Mouse (Mus musculus) MEL (cell line): Measurements from ENCODE around the gene Gm4353. TPM values are rescaled to one million over a fixed set of nuclear protein-coding genes. Genes with fewer than 3 reads are reported as not detected.

ENCODE experiments used
- DNase-seq: peaks from one replicate; pipeline ENCODE4 v3.0.0; 2011; ENCODE audit warnings: low read depth, low spot score
- H3K27ac ChIP-seq: 2 replicates; pipeline ENCODE4 v1.5.1; 2012; ENCODE audit warnings: low read depth, mild to moderate bottlenecking, control low read depth, low read length, moderate library complexity; ENCODE audit not compliant: control insufficient read depth
- H3K27me3 ChIP-seq, 2 experiments: fragments of 150-350 bp in 1 of 2; sonication (generic) in 1 of 2; 2 replicates each; pipeline ENCODE4 v1.6.1; 2012; ENCODE audit warnings: low read length in 2 of 2, mild to moderate bottlenecking in 2 of 2, improper control_type of control experiment in 1 of 2, moderate library complexity in 1 of 2; ENCODE audit not compliant: insufficient read depth in 2 of 2, control insufficient read depth in 1 of 2
- H3K36me3 ChIP-seq, 2 experiments: 2 replicates each; pipeline ENCODE4 v1.6.1; 2012 to 2014; ENCODE audit warnings: low read length in 2 of 2, improper control_type of control experiment in 1 of 2, inconsistent platforms in 1 of 2, mild to moderate bottlenecking in 1 of 2; ENCODE audit not compliant: insufficient read depth in 2 of 2, control insufficient read depth in 1 of 2
- H3K4me1 ChIP-seq, 2 experiments: fragments of 150-350 bp in 1 of 2; sonication (generic) in 1 of 2; 2 replicates each; pipeline ENCODE4 v1.6.1; 2012; ENCODE audit warnings: low read length in 2 of 2, improper control_type of control experiment in 1 of 2, mild to moderate bottlenecking in 1 of 2; ENCODE audit not compliant: insufficient read depth in 2 of 2, control insufficient read depth in 1 of 2
- H3K4me3 ChIP-seq, 2 experiments: fragments of 150-350 bp in 1 of 2; sonication (generic) in 1 of 2; 2 replicates each; pipeline ENCODE4 v1.5.1; 2012; ENCODE audit warnings: low read depth in 2 of 2, low read length in 2 of 2, mild to moderate bottlenecking in 2 of 2, moderate library complexity in 2 of 2, control low read depth in 1 of 2, improper control_type of control experiment in 1 of 2; ENCODE audit not compliant: control insufficient read depth in 1 of 2, insufficient read depth in 1 of 2
- H3K79me2 ChIP-seq: 2 replicates; pipeline ENCODE4 v1.6.1; 2012; ENCODE audit warnings: mild to moderate bottlenecking, low read length, moderate library complexity; ENCODE audit not compliant: control insufficient read depth, poor library complexity, insufficient read depth
- H3K9ac ChIP-seq: 2 replicates; pipeline ENCODE4 v1.6.1; 2012; ENCODE audit warnings: low read depth, mild to moderate bottlenecking, control low read depth, low read length, moderate library complexity; ENCODE audit not compliant: control insufficient read depth, poor library complexity, severe bottlenecking
- H3K9me3 ChIP-seq: fragments of 150-350 bp; sonication (generic); replicated peaks from 2 replicates; pipeline ENCODE4 v1.6.1; 2012; ENCODE audit warnings: mild to moderate bottlenecking, low read length, improper control_type of control experiment, moderate library complexity; ENCODE audit not compliant: insufficient read depth
- BHLHE40 ChIP-seq: IDR thresholded peaks from 2 replicates; pipeline ENCODE4 v1.6.1; 2012; ENCODE audit warnings: low read depth, mild to moderate bottlenecking, inconsistent platforms, low read length, improper control_type of control experiment, borderline replicate concordance
- CHD1 ChIP-seq: IDR thresholded peaks from 2 replicates; pipeline ENCODE4 v1.6.1; 2012; ENCODE audit warnings: low read depth, mild to moderate bottlenecking, inconsistent platforms, low read length, improper control_type of control experiment
- EP300 ChIP-seq, 2 experiments: IDR thresholded peaks; 2 replicates each; pipeline ENCODE4 v1.6.1; 2011; ENCODE audit warnings: improper control_type of control experiment in 2 of 2, low read length in 2 of 2, low read depth in 1 of 2, mild to moderate bottlenecking in 1 of 2
- JUND ChIP-seq: IDR thresholded peaks from 2 replicates; pipeline ENCODE4 v1.6.1; 2011; ENCODE audit warnings: low read depth, mild to moderate bottlenecking, improper control_type of control experiment, low read length
- KAT2A ChIP-seq: conservative IDR thresholded peaks from 2 replicates; pipeline ENCODE4 v1.6.1; 2012; ENCODE audit warnings: low read depth, low read length, improper control_type of control experiment, inconsistent platforms
- MAFK ChIP-seq: IDR thresholded peaks from 2 replicates; pipeline ENCODE4 v1.6.1; 2011; ENCODE audit warnings: low read depth, mild to moderate bottlenecking, low read length, improper control_type of control experiment, borderline replicate concordance
- MAZ ChIP-seq: IDR thresholded peaks from 2 replicates; pipeline ENCODE4 v1.6.1; 2012; ENCODE audit warnings: low read depth, mild to moderate bottlenecking, inconsistent platforms, low read length, improper control_type of control experiment
- MXI1 ChIP-seq: IDR thresholded peaks from 2 replicates; pipeline ENCODE4 v1.6.1; 2011; ENCODE audit warnings: mild to moderate bottlenecking, low read depth, low read length, improper control_type of control experiment
- MYB ChIP-seq: IDR thresholded peaks from 2 replicates; pipeline ENCODE4 v1.6.1; 2011; ENCODE audit warnings: mild to moderate bottlenecking, low read depth, low read length, improper control_type of control experiment
- NELFE ChIP-seq: IDR thresholded peaks from 2 replicates; pipeline ENCODE4 v1.6.1; 2011; ENCODE audit warnings: low read depth, low read length, improper control_type of control experiment
- POLR2A ChIP-seq, 2 experiments: IDR thresholded peaks; 2 replicates each; pipeline ENCODE4 v1.6.1; 2011 to 2012; ENCODE audit warnings: low read length in 2 of 2, mild to moderate bottlenecking in 2 of 2, control low read depth in 1 of 2, improper control_type of control experiment in 1 of 2, low read depth in 1 of 2, moderate library complexity in 1 of 2; ENCODE audit not compliant: control insufficient read depth in 1 of 2, insufficient read depth in 1 of 2, poor library complexity in 1 of 2
- POLR2AphosphoS2 ChIP-seq: IDR thresholded peaks from 2 replicates; pipeline ENCODE4 v1.6.1; 2011; ENCODE audit warnings: low read length, improper control_type of control experiment
- RCOR1 ChIP-seq: IDR thresholded peaks from 2 replicates; pipeline ENCODE4 v1.6.1; 2012; ENCODE audit warnings: low read depth, mild to moderate bottlenecking, inconsistent platforms, low read length, improper control_type of control experiment
- SMC3 ChIP-seq: IDR thresholded peaks from 2 replicates; pipeline ENCODE4 v1.6.1; 2011; ENCODE audit warnings: low read depth, low read length, improper control_type of control experiment
- TAL1 ChIP-seq: IDR thresholded peaks from 2 replicates; pipeline ENCODE4 v1.6.1; 2012; ENCODE audit warnings: mild to moderate bottlenecking, inconsistent platforms, low read length, moderate library complexity, mixed read lengths
- TBP ChIP-seq: IDR thresholded peaks from 2 replicates; pipeline ENCODE4 v1.8.0; 2011; ENCODE audit warnings: low read depth, low read length, improper control_type of control experiment
- USF1 ChIP-seq: IDR thresholded peaks from 2 replicates; pipeline ENCODE4 v1.6.1; 2014; ENCODE audit warnings: low read depth, mild to moderate bottlenecking, inconsistent platforms, low read length, improper control_type of control experiment, moderate library complexity
- USF2 ChIP-seq, 2 experiments: IDR thresholded peaks; 2 replicates each; pipeline ENCODE4 v1.6.1; 2011 to 2012; ENCODE audit warnings: improper control_type of control experiment in 2 of 2, low read length in 2 of 2, borderline replicate concordance in 1 of 2, inconsistent platforms in 1 of 2, low read depth in 1 of 2, mild to moderate bottlenecking in 1 of 2; ENCODE audit not compliant: insufficient read depth in 1 of 2
- ZNF384 ChIP-seq: IDR thresholded peaks from 2 replicates; pipeline ENCODE4 v1.6.1; 2012; ENCODE audit warnings: low read depth, mild to moderate bottlenecking, inconsistent platforms, low read length, improper control_type of control experiment
- polyA plus RNA-seq, 2 experiments: library from polyadenylated mRNA; stranded (reverse) in 1 of 2; unstranded in 1 of 2; fragments of >175 nt in 1 of 2; fragments of >200 nt in 1 of 2; gene quantifications; 2 replicates each; pipeline versions ENCODE4 v1.2.1 to v1.2.4; 2012; ENCODE audit warnings: low replicate concordance in 2 of 2, low read depth in 1 of 2; ENCODE audit not compliant: insufficient read length in 2 of 2, insufficient read depth in 1 of 2, missing spikeins in 1 of 2
- total RNA-seq: library from RNA; depleted of rRNA; stranded (reverse); fragments of 300-350 nt; gene quantifications from 2 replicates; pipeline ENCODE4 v1.2.3, GENCODE M21; 2012

The Gm4353 gene
- total and polyA plus RNA-seq, 3 experiments: 21.0 to 22.7 TPM; not detected in 1

DNA sequence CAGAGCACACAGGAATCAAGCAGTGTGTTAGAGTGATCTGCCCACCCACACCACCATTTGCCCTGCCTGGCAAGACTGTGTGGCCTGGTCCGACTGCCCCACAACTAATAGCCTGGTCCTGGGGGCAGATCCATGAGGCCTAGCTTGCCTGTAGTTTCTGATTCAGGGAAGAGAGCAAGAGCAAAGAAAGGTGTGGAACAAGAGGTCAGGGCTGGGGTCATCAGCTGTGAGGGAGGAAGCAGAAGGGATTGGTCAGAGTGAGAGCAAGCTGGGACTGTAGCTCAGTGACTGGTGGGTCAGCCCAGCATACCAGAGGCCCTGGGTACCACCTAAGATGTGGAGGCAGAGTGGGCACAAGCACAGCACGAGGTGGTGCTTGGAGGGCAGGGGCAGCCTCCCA lies 42.6 kb upstream of the Gm4353 start:
- no peak overlapping the region for H3K4me3 ChIP-seq
- TF ChIP-seq KAT2A: no peak
- TF ChIP-seq MXI1: no peak
- no peak for TF ChIP-seq RCOR1
- TF ChIP-seq POLR2A (IDR thresholded peaks at IDR 0.05; ENCODE audit: control insufficient read depth in 1 of 2, insufficient read depth in 1 of 2, low read depth in 1 of 2, low read length in 2 of 2, poor library complexity in 1 of 2): no peak
- TF ChIP-seq MAZ: no peak
- no peak for TF ChIP-seq NELFE
- no peak for TF ChIP-seq USF1
- no peak for TF ChIP-seq EP300 (IDR thresholded peaks at IDR 0.05; ENCODE audit: low read depth in 1 of 2, low read length in 2 of 2)
- no peak for TF ChIP-seq BHLHE40
- no peak for TF ChIP-seq USF2 (IDR thresholded peaks at IDR 0.05; ENCODE audit: borderline replicate concordance in 1 of 2, insufficient read depth in 1 of 2, low read depth in 1 of 2, low read length in 2 of 2)
- no peak for TF ChIP-seq TAL1
- TF ChIP-seq POLR2AphosphoS2: no peak
- TF ChIP-seq MAFK: no peak
- TF ChIP-seq SMC3: no peak
- TF ChIP-seq ZNF384: no peak
- no peak for TF ChIP-seq TBP
- H3K9me3 ChIP-seq: no peaks in the 10 kb centered on the region
- no peak overlapping the region for H3K9ac ChIP-seq
- DNase-seq: no peak
- H3K4me1 ChIP-seq: peaks cover 4 to 6% of the 10 kb centered on the region in 2 experiments; a peak in 2 of 4 replicates
- no peaks in the 10 kb centered on the region for H3K79me2 ChIP-seq
- no peaks in the 10 kb centered on the region for H3K27me3 ChIP-seq
- H3K27ac ChIP-seq: no peak overlapping the region
- peaks cover 0 to 7% of the 10 kb centered on the region in 2 experiments; a peak in 2 of 4 replicates for H3K36me3 ChIP-seq

GRCm38 (mm10) chr7:116125671-116126070 lies 41.2 kb upstream of the Gm4353 start:
- Histone ChIP-seq H3K4me1 (no peaks in the 10 kb centered on the region), H3K36me3 (no peaks in the 10 kb centered on the region), H3K4me3 (no peak overlapping the region), H3K9me3 (no peaks in the 10 kb centered on the region), H3K9ac (no peak overlapping the region), H3K27me3 (no peaks in the 10 kb centered on the region), H3K27ac (no peak overlapping the region), H3K79me2 (no peaks in the 10 kb centered on the region)
- DNase-seq: no peak
- TF ChIP-seq MYB (no peak), CHD1 (no peak), EP300 (IDR thresholded peaks at IDR 0.05; ENCODE audit: low read depth in 1 of 2, low read length in 2 of 2) (no peak), RCOR1 (no peak), POLR2A (IDR thresholded peaks at IDR 0.05; ENCODE audit: control insufficient read depth in 1 of 2, insufficient read depth in 1 of 2, low read depth in 1 of 2, low read length in 2 of 2, poor library complexity in 1 of 2) (no peak), JUND (no peak)
